Mouse (Mus musculus): ENCODE measurements at regions not wholly inside any gene's neighbourhood (a gene's known extent, or its start where the extent isn't known, plus 50 kb on each side); places are given as distances from the start of the nearest gene placed in this dataset.
A peak's percentile ranks its signal among the peaks of the same experiment; 100 is the strongest.

GRCm38 (mm10) chr6:64948839-64949238 lies 93.5 kb upstream of the Smarcad1 start:
- ATAC-seq (replicated peaks; ENCODE audit: low FRiP score, low TSS enrichment, poor library complexity, severe bottlenecking): peak; percentile 57; the same call in 1 of the 2 replicates

GRCm38 (mm10) chr6:64961608-64962486 lies 80.5 kb upstream of the Smarcad1 start:
- no peak for ATAC-seq (replicated peaks; ENCODE audit: low FRiP score, low TSS enrichment, poor library complexity, severe bottlenecking)

- ATAC-seq (replicated peaks; ENCODE audit: low FRiP score, low TSS enrichment, poor library complexity, severe bottlenecking): no peak
Observed at GRCm38 (mm10) chr6:64962612-64963011, 79.8 kb upstream of the Smarcad1 start.

- ATAC-seq (replicated peaks; ENCODE audit: low FRiP score, low TSS enrichment, poor library complexity, severe bottlenecking): peak; percentile 64
Observed at GRCm38 (mm10) chr6:64964664-64965063, 77.7 kb upstream of the Smarcad1 start.

GRCm38 (mm10) chr6:64965203-64965602 lies 77.2 kb upstream of the Smarcad1 start:
- peak; percentile 93 for ATAC-seq (replicated peaks; ENCODE audit: low FRiP score, low TSS enrichment, poor library complexity, severe bottlenecking)

GRCm38 (mm10) chr6:64970158-64970557 lies 72.2 kb upstream of the Smarcad1 start:
- peak; percentile 76 for ATAC-seq (replicated peaks; ENCODE audit: low FRiP score, low TSS enrichment, poor library complexity, severe bottlenecking)

GRCm38 (mm10) chr6:64973968-64974367 lies 68.4 kb upstream of the Smarcad1 start:
- ATAC-seq (replicated peaks; ENCODE audit: low FRiP score, low TSS enrichment, poor library complexity, severe bottlenecking): peak; percentile 89

- ATAC-seq (replicated peaks; ENCODE audit: low FRiP score, low TSS enrichment, poor library complexity, severe bottlenecking): peak; percentile 72
Observed at GRCm38 (mm10) chr6:64974453-64974852, 67.9 kb upstream of the Smarcad1 start.

GRCm38 (mm10) chr6:64982132-64982531 lies 60.3 kb upstream of the Smarcad1 start:
- ATAC-seq (replicated peaks; ENCODE audit: low FRiP score, low TSS enrichment, poor library complexity, severe bottlenecking): no peak
